Mouse (Mus musculus) liver, embryonic 14.5 days (tissue): ENCODE measurements around the gene Src.

Experiments used
- CTCF ChIP-seq: IDR thresholded peaks from 2 replicates; pipeline ENCODE4 v1.5.1; 2016; ENCODE audit warnings: antibody characterized with exemption, low read depth, control low read depth
- EP300 ChIP-seq: IDR thresholded peaks from 2 replicates; pipeline ENCODE4 v1.6.1; 2016; ENCODE audit warnings: antibody characterized with exemption, low read depth

DNA sequence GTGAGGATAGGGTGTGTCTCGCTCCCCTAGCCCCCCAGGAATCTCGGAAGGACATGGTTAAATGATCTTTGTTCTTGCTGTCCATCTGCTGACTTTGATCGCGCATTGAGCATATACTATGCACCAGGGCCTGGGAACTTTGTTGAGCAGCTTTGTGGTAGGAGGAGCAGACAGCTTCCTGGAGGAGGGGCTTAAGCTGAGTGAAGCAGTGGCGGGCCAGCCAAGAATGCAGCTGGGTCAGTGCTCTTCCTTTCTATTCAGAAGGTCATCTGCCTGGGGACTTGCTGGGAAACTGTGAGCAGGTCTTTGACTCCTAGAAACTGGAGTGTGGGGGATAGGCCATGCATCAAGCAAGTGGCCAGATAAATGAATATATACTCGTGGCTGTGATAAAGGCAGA, 7.9 kb downstream of the Src start:
- TF ChIP-seq CTCF (no peak), EP300 (no peak)
